Mouse (Mus musculus): ENCODE data around the gene Pabpc4. TPM values are rescaled to one million over a fixed set of nuclear protein-coding genes. Genes with fewer than 3 reads are reported as not detected.

Gene Pabpc4
- total and polyA plus RNA-seq, 3 experiments, result 112 to 1,118 (median 328) TPM

DNA sequence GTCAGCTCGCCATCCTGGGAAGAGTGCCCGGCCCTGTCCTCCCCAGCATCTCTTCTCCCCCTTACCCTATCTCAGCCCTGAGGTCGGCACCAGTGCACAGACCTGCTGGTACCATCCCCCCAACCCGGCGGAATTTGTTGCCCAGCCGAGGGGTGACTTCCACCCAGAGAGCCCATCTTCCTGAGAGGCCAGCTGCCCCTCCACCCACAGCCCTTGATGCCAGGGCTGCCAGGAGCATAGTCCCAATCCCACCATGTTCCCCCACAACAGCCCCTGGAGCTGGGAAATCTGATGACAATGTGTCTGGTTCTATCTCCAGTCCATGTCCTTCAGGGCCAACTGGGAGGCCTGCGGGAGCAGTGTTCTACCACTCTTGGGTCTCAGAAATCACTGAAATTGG, 15.9 kb upstream of the Pabpc4 start:
- H3K4me3 ChIP-seq (ENCODE audit: low read depth, low read length), result no peak overlapping the region

GRCm38 (mm10) chr4:123246651-123247050, 15.5 kb upstream of the Pabpc4 start:
- no peak for TF ChIP-seq CTCF (IDR thresholded peaks at IDR 0.05; ENCODE audit: low read depth, low read length)
- TF ChIP-seq POLR2AphosphoS5 (IDR thresholded peaks at IDR 0.05; ENCODE audit: insufficient replicate concordance, low read depth, low read length), result no peak
- no peak for TF ChIP-seq TAL1 (conservative IDR thresholded peaks at IDR 0.05; ENCODE audit: low read depth, low read length)
- no peak for TF ChIP-seq GATA1 (IDR thresholded peaks at IDR 0.05; ENCODE audit: borderline replicate concordance, low read length)
- no peak for TF ChIP-seq GATA2 (IDR thresholded peaks at IDR 0.05; ENCODE audit: borderline replicate concordance, low read depth, low read length)
- ATAC-seq (ENCODE audit: extremely low read depth, insufficient number of reproducible peaks, low FRiP score, poor library complexity, severe bottlenecking) (no peak), DNase-seq (ENCODE audit: low spot score) (no peak)
- Histone ChIP-seq H3K4me1 (ENCODE audit: insufficient read depth, low read depth, low read length) (no peaks in the 10 kb centered on the region), H3K27me3 (ENCODE audit: insufficient read depth, low read length) (peaks cover 21% of the 10 kb centered on the region), H3K9me3 (replicated peaks) (no peaks in the 10 kb centered on the region), H3K36me3 (replicated peaks) (no peaks in the 10 kb centered on the region), H3K4me3 (ENCODE audit: low read depth, low read length) (no peak overlapping the region)

More for the DNA sequence above, 15.9 kb upstream of the Pabpc4 start:
- DNase-seq (ENCODE audit: low spot score) (no peak), ATAC-seq (ENCODE audit: extremely low read depth, insufficient number of reproducible peaks, low FRiP score, poor library complexity, severe bottlenecking) (no peak)
- Histone ChIP-seq H3K4me1 (ENCODE audit: insufficient read depth, low read depth, low read length) (no peaks in the 10 kb centered on the region), H3K36me3 (replicated peaks) (no peaks in the 10 kb centered on the region), H3K27me3 (ENCODE audit: insufficient read depth, low read length) (peaks cover 19% of the 10 kb centered on the region), H3K9me3 (replicated peaks) (no peaks in the 10 kb centered on the region)
- TF ChIP-seq TAL1 (conservative IDR thresholded peaks at IDR 0.05; ENCODE audit: low read depth, low read length) (no peak), CTCF (IDR thresholded peaks at IDR 0.05; ENCODE audit: low read depth, low read length) (no peak), GATA1 (IDR thresholded peaks at IDR 0.05; ENCODE audit: borderline replicate concordance, low read length) (no peak), GATA2 (IDR thresholded peaks at IDR 0.05; ENCODE audit: borderline replicate concordance, low read depth, low read length) (no peak), POLR2AphosphoS5 (IDR thresholded peaks at IDR 0.05; ENCODE audit: insufficient replicate concordance, low read depth, low read length) (no peak)

DNA sequence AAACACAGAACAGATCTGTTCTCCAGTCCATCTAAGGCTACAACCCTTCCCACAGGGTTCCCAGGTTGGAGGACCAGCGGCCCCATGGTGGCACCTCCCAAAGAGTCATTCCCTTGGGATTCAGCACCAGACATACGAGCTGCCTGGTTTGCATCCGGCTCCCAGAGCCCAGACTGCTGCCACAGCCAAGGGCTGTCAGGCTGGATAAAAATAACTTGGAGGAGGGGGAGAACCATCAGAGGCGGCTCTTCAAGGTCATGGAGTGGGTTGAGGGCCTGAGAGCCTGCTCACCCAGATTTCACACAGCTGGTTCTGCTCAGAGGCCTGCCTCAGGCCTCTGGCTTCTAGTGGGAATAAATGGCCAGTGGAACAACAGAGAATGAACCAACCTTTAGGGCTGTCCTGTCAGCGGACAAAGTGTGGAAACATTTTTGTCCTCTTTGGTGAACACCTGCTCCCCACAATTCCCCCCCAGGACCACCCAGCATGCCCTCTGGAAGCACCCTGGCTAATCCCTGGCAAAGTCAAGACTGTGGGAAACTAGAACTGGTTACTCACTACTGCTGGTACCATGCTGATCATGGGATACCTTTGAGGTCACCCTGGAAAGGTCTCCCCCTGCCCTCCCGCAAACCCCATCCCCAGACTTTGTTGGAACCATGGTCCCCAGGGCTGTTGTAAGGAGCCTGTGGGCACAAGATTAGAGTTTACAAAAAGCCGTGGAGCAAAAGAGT, 14.8 kb upstream of the Pabpc4 start:
- ATAC-seq (ENCODE audit: extremely low read depth, insufficient number of reproducible peaks, low FRiP score, poor library complexity, severe bottlenecking), result no peak
- DNase-seq (ENCODE audit: low spot score), result no peak
- H3K4me3 ChIP-seq (ENCODE audit: low read depth, low read length), result no peak overlapping the region
- H3K4me1 ChIP-seq (ENCODE audit: insufficient read depth, low read depth, low read length), result no peaks in the 10 kb centered on the region
- H3K27me3 ChIP-seq (ENCODE audit: insufficient read depth, low read length), result peaks cover 23% of the 10 kb centered on the region
- H3K9me3 ChIP-seq (replicated peaks), result no peaks in the 10 kb centered on the region
- no peak for TF ChIP-seq GATA2 (IDR thresholded peaks at IDR 0.05; ENCODE audit: borderline replicate concordance, low read depth, low read length)
- no peak for TF ChIP-seq TAL1 (conservative IDR thresholded peaks at IDR 0.05; ENCODE audit: low read depth, low read length)
- no peak for TF ChIP-seq CTCF (IDR thresholded peaks at IDR 0.05; ENCODE audit: low read depth, low read length)
- no peak for TF ChIP-seq POLR2AphosphoS5 (IDR thresholded peaks at IDR 0.05; ENCODE audit: insufficient replicate concordance, low read depth, low read length)
- no peak for TF ChIP-seq GATA1 (IDR thresholded peaks at IDR 0.05; ENCODE audit: borderline replicate concordance, low read length)
- no peaks in the 10 kb centered on the region for H3K36me3 ChIP-seq (replicated peaks)

DNA sequence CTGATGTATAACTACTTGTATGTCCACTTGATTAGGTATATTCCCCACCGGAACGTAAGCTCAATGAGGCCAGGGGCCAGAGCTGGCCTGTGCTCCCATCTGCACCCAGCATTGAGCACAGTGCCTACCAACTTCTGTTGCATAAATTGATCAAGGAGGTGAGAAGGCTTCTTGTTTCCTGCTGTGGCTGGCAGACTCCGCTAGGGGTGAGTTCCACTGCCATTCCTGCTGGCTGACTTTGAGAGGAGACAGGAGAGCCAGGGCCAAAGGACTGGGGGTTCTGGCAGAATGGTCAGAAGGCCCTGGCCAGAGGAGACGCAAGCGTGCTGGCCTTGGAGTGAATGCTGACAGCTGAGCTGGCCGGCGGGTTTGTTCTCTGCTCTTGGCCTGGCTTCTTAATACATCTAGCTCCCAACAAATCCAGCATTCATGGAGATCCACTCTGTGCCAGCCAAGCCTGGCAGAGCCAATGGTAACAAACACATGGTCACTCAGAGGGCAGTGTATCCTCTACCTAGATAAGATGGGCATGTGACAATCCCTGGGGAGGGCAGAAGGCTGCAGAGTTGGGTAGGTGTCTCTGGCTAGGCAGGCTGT, 13.1 kb upstream of the Pabpc4 start:
- Histone ChIP-seq H3K4me1 (ENCODE audit: insufficient read depth, low read depth, low read length) (no peaks in the 10 kb centered on the region), H3K9me3 (replicated peaks) (no peaks in the 10 kb centered on the region), H3K36me3 (replicated peaks) (no peaks in the 10 kb centered on the region), H3K4me3 (ENCODE audit: low read depth, low read length) (no peak overlapping the region), H3K27me3 (ENCODE audit: insufficient read depth, low read length) (peaks cover 23% of the 10 kb centered on the region)
- no peak for TF ChIP-seq TAL1 (conservative IDR thresholded peaks at IDR 0.05; ENCODE audit: low read depth, low read length)
- no peak for TF ChIP-seq POLR2AphosphoS5 (IDR thresholded peaks at IDR 0.05; ENCODE audit: insufficient replicate concordance, low read depth, low read length)
- no peak for TF ChIP-seq CTCF (IDR thresholded peaks at IDR 0.05; ENCODE audit: low read depth, low read length)
- TF ChIP-seq GATA1 (IDR thresholded peaks at IDR 0.05; ENCODE audit: borderline replicate concordance, low read length), result no peak
- TF ChIP-seq GATA2 (IDR thresholded peaks at IDR 0.05; ENCODE audit: borderline replicate concordance, low read depth, low read length), result no peak
- DNase-seq (ENCODE audit: low spot score), result no peak
- no peak for ATAC-seq (ENCODE audit: extremely low read depth, insufficient number of reproducible peaks, low FRiP score, poor library complexity, severe bottlenecking)

DNA sequence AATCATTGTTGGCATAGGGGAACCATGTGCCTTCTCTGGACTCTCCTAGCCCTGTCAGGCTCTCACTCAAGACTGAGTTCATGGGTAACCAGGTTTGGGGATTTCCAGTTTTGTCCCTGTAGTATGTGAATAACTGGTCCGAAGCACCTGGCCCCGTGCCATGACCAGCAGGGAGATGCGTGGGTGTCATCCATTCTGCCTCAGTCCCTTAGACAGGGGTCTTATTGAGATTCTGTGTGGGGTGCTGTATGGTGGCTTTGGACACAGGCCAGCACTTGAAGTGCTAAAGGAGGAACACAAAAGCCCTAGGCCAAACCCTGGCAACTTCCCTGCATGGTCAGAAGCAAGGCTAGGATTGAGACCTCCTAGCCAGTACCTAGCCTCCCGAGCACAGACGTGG, 9.9 kb upstream of the Pabpc4 start:
- DNase-seq (ENCODE audit: low spot score) (no peak), ATAC-seq (ENCODE audit: extremely low read depth, insufficient number of reproducible peaks, low FRiP score, poor library complexity, severe bottlenecking) (no peak)
- Histone ChIP-seq H3K4me3 (ENCODE audit: low read depth, low read length) (no peak overlapping the region), H3K9me3 (replicated peaks) (no peaks in the 10 kb centered on the region), H3K4me1 (ENCODE audit: insufficient read depth, low read depth, low read length) (no peaks in the 10 kb centered on the region), H3K27me3 (ENCODE audit: insufficient read depth, low read length) (peaks cover 12% of the 10 kb centered on the region), H3K36me3 (replicated peaks) (no peaks in the 10 kb centered on the region)
- TF ChIP-seq TAL1 (conservative IDR thresholded peaks at IDR 0.05; ENCODE audit: low read depth, low read length), result no peak
- TF ChIP-seq GATA2 (IDR thresholded peaks at IDR 0.05; ENCODE audit: borderline replicate concordance, low read depth, low read length), result no peak
- TF ChIP-seq GATA1 (IDR thresholded peaks at IDR 0.05; ENCODE audit: borderline replicate concordance, low read length), result no peak
- TF ChIP-seq POLR2AphosphoS5 (IDR thresholded peaks at IDR 0.05; ENCODE audit: insufficient replicate concordance, low read depth, low read length), result no peak
- TF ChIP-seq CTCF (IDR thresholded peaks at IDR 0.05; ENCODE audit: low read depth, low read length), result no peak

DNA sequence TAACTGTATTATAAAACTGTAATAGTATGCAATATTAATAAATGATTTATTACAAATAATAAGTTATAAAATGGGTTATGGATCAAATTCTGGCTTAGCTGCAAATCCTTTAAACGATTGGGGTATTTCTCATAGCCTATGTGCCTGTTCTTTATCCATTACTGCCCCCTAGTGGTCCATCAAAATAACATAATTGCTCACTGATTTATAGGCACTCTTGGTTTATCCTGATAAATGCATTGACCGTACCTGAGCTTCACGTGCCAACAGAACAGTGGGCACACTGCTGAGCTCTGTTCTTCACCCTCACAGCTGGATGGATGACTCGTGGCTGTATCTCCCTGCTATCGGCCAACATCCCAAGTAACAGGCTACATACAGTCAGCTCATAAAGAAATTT, 7.5 kb upstream of the Pabpc4 start:
- no peaks in the 10 kb centered on the region for H3K9me3 ChIP-seq (replicated peaks)
- DNase-seq (ENCODE audit: low spot score), result peak; percentile 50
- no peaks in the 10 kb centered on the region for H3K4me1 ChIP-seq (ENCODE audit: insufficient read depth, low read depth, low read length)
- no peaks in the 10 kb centered on the region for H3K36me3 ChIP-seq (replicated peaks)
- no peak overlapping the region for H3K4me3 ChIP-seq (ENCODE audit: low read depth, low read length)
- no peak for TF ChIP-seq GATA1 (IDR thresholded peaks at IDR 0.05; ENCODE audit: borderline replicate concordance, low read length)
- no peak; the same call in 1 of the 2 replicates for TF ChIP-seq CTCF (IDR thresholded peaks at IDR 0.05; ENCODE audit: low read depth, low read length)
- no peak for TF ChIP-seq GATA2 (IDR thresholded peaks at IDR 0.05; ENCODE audit: borderline replicate concordance, low read depth, low read length)
- TF ChIP-seq POLR2AphosphoS5 (IDR thresholded peaks at IDR 0.05; ENCODE audit: insufficient replicate concordance, low read depth, low read length), result no peak
- TF ChIP-seq TAL1 (conservative IDR thresholded peaks at IDR 0.05; ENCODE audit: low read depth, low read length), result no peak
- peaks cover 19% of the 10 kb centered on the region for H3K27me3 ChIP-seq (ENCODE audit: insufficient read depth, low read length)
- ATAC-seq (ENCODE audit: extremely low read depth, insufficient number of reproducible peaks, low FRiP score, poor library complexity, severe bottlenecking), result no peak
